Mouse (Mus musculus): ENCODE data around the gene Cdk5rap1. TPM values are rescaled to one million over a fixed set of nuclear protein-coding genes. Genes with fewer than 3 reads are reported as not detected.

The Cdk5rap1 gene
- polyA plus RNA-seq, 1 experiment = 13.4 TPM

Other genes with a start within 250 kb of the Cdk5rap1 start
- gene Bpifa3, start 242.7 kb downstream of the Cdk5rap1 start, polyA plus RNA-seq (2012; rRNA removed) = 1.3 and 1.5 TPM in 2 replicates
- gene Bpifa1, start 230.1 kb downstream of the Cdk5rap1 start, polyA plus RNA-seq (2012; rRNA removed) = not detected in 2 replicates
- gene Bpifa5, start 210.4 kb downstream of the Cdk5rap1 start, polyA plus RNA-seq (2012; rRNA removed) = not detected in 2 replicates
- gene Bpifb1, start 182.2 kb downstream of the Cdk5rap1 start, polyA plus RNA-seq (2012; rRNA removed) = not detected in 2 replicates
- gene Bpifb5, start 149.3 kb downstream of the Cdk5rap1 start, polyA plus RNA-seq (2012; rRNA removed) = 0.31 and 0.34 TPM in 2 replicates
- not detected in 2 replicates for gene Bpifb9a, start 115.2 kb downstream of the Cdk5rap1 start, polyA plus RNA-seq (2012; rRNA removed)
- gene Bpifb9b, start 65.8 kb downstream of the Cdk5rap1 start, polyA plus RNA-seq (2012; rRNA removed) = not detected in 2 replicates
- 40.8 and 51.8 TPM in 2 replicates for gene Snta1, start 35.1 kb upstream of the Cdk5rap1 start, polyA plus RNA-seq (2012; rRNA removed)
- 12.0 and 14.4 TPM in 2 replicates for gene Cbfa2t2, start 63.5 kb upstream of the Cdk5rap1 start, polyA plus RNA-seq (2012; rRNA removed)
- 1.9 and 5.3 TPM in 2 replicates for gene 1700003F12Rik, start 174.1 kb upstream of the Cdk5rap1 start, polyA plus RNA-seq (2012; rRNA removed)
- 0.18 and 0.30 TPM in 2 replicates for gene Actl10, start 178.8 kb upstream of the Cdk5rap1 start, polyA plus RNA-seq (2012; rRNA removed)
- 3.2 and 4.9 TPM in 2 replicates for gene Necab3, start 185.9 kb upstream of the Cdk5rap1 start, polyA plus RNA-seq (2012; rRNA removed)
- 6.4 and 7.3 TPM in 2 replicates for gene E2f1, start 196.9 kb upstream of the Cdk5rap1 start, polyA plus RNA-seq (2012; rRNA removed)
- 47.5 and 68.3 TPM in 2 replicates for gene Pxmp4, start 230.7 kb upstream of the Cdk5rap1 start, polyA plus RNA-seq (2012; rRNA removed)
- gene Zfp341, start 240.3 kb upstream of the Cdk5rap1 start, polyA plus RNA-seq (2012; rRNA removed) = 3.9 and 4.4 TPM in 2 replicates
- gene 4930519P11Rik, start 240.4 kb upstream of the Cdk5rap1 start, polyA plus RNA-seq (2012; rRNA removed) = 0.81 and 2.0 TPM in 2 replicates

All from gonadal fat pad, adult 2 months (tissue).